Mouse (Mus musculus) lung, adult 2 months (tissue): Measurements from ENCODE around the gene Atp6v1b1.
"Not testable (repeated sequence)": the region's sequence is repeated elsewhere in the genome, so short reads cannot be mapped to it uniquely, and the experiment has no call there.

Source experiments
- CTCF ChIP-seq: fragments of 200-500 bp; IDR thresholded peaks from 2 replicates; pipeline ENCODE4 v1.5.1; 2011; ENCODE audit warnings: mild to moderate bottlenecking, low read length, control low read depth; ENCODE audit not compliant: insufficient read depth
- POLR2A ChIP-seq: fragments of 200-500 bp; IDR thresholded peaks from 2 replicates; pipeline ENCODE4 v1.6.1; 2011; ENCODE audit warnings: low read depth, mild to moderate bottlenecking, control low read depth, low read length, borderline replicate concordance; ENCODE audit errors: extremely low read depth

DNA sequence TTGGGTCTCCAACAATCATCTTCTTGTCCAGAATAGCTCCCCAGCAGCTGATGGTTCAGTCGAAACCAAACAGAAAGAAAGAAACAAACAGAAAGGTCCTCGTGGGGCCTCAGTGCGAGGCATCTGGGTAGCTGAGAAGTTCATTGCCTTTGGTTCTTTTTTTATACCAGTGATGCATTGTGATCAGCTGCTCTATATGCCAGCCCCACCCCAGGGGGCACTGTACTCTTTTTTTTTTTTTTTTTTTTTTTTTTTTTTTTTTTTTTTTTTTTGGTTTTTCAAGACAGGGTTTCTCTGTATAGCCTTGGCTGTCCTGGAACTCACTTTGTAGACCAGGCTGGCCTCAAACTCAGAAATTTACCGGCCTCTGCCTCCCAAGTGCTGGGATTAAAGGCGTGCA is 47.7 kb downstream of the Atp6v1b1 start:
- not testable (repeated sequence) for TF ChIP-seq CTCF, POLR2A
